Mouse (Mus musculus) midbrain, postnatal 0 days (tissue): ENCODE measurements around the gene Dnah7b. TPM values are rescaled to one million over a fixed set of nuclear protein-coding genes. Genes with fewer than 3 reads are reported as not detected.

Experiments
- ATAC-seq: fragments of 200-750 bp; cut with Nextera tagmentation; 2 replicates; pipeline ENCODE4 v1.8.0; 2017; ENCODE audit warnings: moderate number of reproducible peaks, mild to moderate bottlenecking, moderate TSS enrichment, moderate library complexity; ENCODE audit not compliant: low FRiP score
- DNase-seq: peaks from one replicate; pipeline ENCODE4 v3.0.0-alpha.2; 2015; ENCODE audit warnings: low spot score
- H3K27ac ChIP-seq: fragments of 300-500 bp; sonication (generic); 2 replicates; pipeline ENCODE4 v1.5.1; 2014; ENCODE audit warnings: low read depth, mild to moderate bottlenecking, low read length, mixed read lengths
- H3K27me3 ChIP-seq: fragments of 300-500 bp; sonication (generic); 2 replicates; pipeline ENCODE4 v1.6.1; 2014; ENCODE audit warnings: low read length, control low read depth, mixed read lengths; ENCODE audit not compliant: insufficient read depth
- H3K36me3 ChIP-seq: fragments of 300-500 bp; sonication (generic); 2 replicates; pipeline ENCODE4 v1.6.1; 2014; ENCODE audit warnings: low read length, control low read depth, mixed read lengths; ENCODE audit not compliant: insufficient read depth
- H3K4me1 ChIP-seq: fragments of 300-500 bp; sonication (generic); 2 replicates; pipeline ENCODE4 v1.6.1; 2014; ENCODE audit warnings: mild to moderate bottlenecking, control low read depth, antibody characterized with exemption, low read length, mixed read lengths; ENCODE audit not compliant: insufficient read depth
- H3K4me2 ChIP-seq: fragments of 300-500 bp; sonication (generic); 2 replicates; pipeline ENCODE4 v1.6.1; 2014; ENCODE audit warnings: low read depth, mild to moderate bottlenecking, low read length, mixed read lengths; ENCODE audit not compliant: poor library complexity, severe bottlenecking
- H3K4me3 ChIP-seq: fragments of 300-500 bp; sonication (generic); 2 replicates; pipeline ENCODE4 v1.5.1; 2014; ENCODE audit warnings: low read depth, mild to moderate bottlenecking, low read length, moderate library complexity
- H3K9ac ChIP-seq: fragments of 300-500 bp; sonication (generic); replicated peaks from 2 replicates; pipeline ENCODE4 v1.6.1; 2014; ENCODE audit warnings: mild to moderate bottlenecking, low read length, moderate library complexity, mixed read lengths; ENCODE audit not compliant: poor library complexity, severe bottlenecking
- H3K9me3 ChIP-seq: fragments of 300-500 bp; sonication (generic); 2 replicates; pipeline ENCODE4 v1.6.1; 2016; ENCODE audit warnings: low read length, control low read depth
- CTCF ChIP-seq: IDR thresholded peaks from 2 replicates; pipeline ENCODE4 v1.5.1; 2016; ENCODE audit warnings: antibody characterized with exemption, mild to moderate bottlenecking
- WGBS: fragments of 180-500 bp; shearing (Covaris S2); extraction: QIAGEN DNeasy Blood & Tissue Kit; methylation state at CpG from one replicate; pipeline ENCODE4 v1.1.7; 2014; 5-methylcytosine and 5-hydroxymethylcytosine counted together
- polyA plus RNA-seq: library from polyadenylated mRNA; unstranded; fragments of >200 nt; fragmentation: Nextera tagmentation; extraction: Ambion mirVana; gene quantifications from 2 replicates; pipeline ENCODE4 v1.2.1, GENCODE M21; 2015
- total RNA-seq: library from RNA; depleted of rRNA; stranded (reverse); fragments of >200 nt; gene quantifications from 2 replicates; pipeline ENCODE4 v1.2.3, GENCODE M21; 2014; rRNA removed

Gene Dnah7b
- total RNA-seq: 3.6 and 7.3 TPM in 2 replicates
- polyA plus RNA-seq: 1.3 and 2.8 TPM in 2 replicates

- no peaks in the 10 kb centered on the region for H3K9me3 ChIP-seq
- peak within 1 kb of the TSS; percentile 83 for H3K27ac ChIP-seq
- H3K4me2 ChIP-seq: peak within 1 kb of the TSS; percentile 66
- ATAC-seq (no peak; the same call in 1 of the 2 replicates), DNase-seq (no peak)
- no peak for TF ChIP-seq CTCF
- peak within 1 kb of the TSS; percentile 77 for H3K9ac ChIP-seq
- no peaks in the 10 kb centered on the region for H3K4me1 ChIP-seq
- peak within 1 kb of the TSS; percentile 67 for H3K4me3 ChIP-seq
- 12% methylated on average over 1 of the region's 1 CpGs for WGBS
- no peaks in the 10 kb centered on the region for H3K27me3 ChIP-seq
- no peaks in the 10 kb centered on the region for H3K36me3 ChIP-seq
Observed at GRCm38 (mm10) chr1:46066015-46066414, at the start of gene Dnah7b. Gene Dnah7b, plus strand, starts transcription at chr1:46066315.

- WGBS: 51% methylated on average over 2 of the region's 2 CpGs
- Histone ChIP-seq H3K36me3 (no peaks in the 10 kb centered on the region), H3K4me3 (no peak overlapping the region), H3K9me3 (no peaks in the 10 kb centered on the region), H3K27ac (no peak overlapping the region), H3K4me2 (no peak overlapping the region), H3K4me1 (no peaks in the 10 kb centered on the region), H3K9ac (no peak overlapping the region), H3K27me3 (no peaks in the 10 kb centered on the region)
- ATAC-seq (no peak), DNase-seq (peak; percentile 58)
- TF ChIP-seq CTCF: peak; percentile 79
Observed at GRCm38 (mm10) chr1:46018382-46018977, 47.6 kb upstream of the Dnah7b start.

- H3K36me3 ChIP-seq: no peaks in the 10 kb centered on the region
- no peaks in the 10 kb centered on the region for H3K4me1 ChIP-seq
- H3K9me3 ChIP-seq: no peaks in the 10 kb centered on the region
- H3K27me3 ChIP-seq: no peaks in the 10 kb centered on the region
- 23% methylated on average over 2 of the region's 2 CpGs for WGBS
- no peak overlapping the region for H3K27ac ChIP-seq
- ATAC-seq (peak; percentile 52; the same call in 1 of the 2 replicates), DNase-seq (peak; percentile 69)
- no peak overlapping the region for H3K9ac ChIP-seq
- H3K4me3 ChIP-seq: no peak overlapping the region
- H3K4me2 ChIP-seq: no peak overlapping the region
- TF ChIP-seq CTCF: peak; percentile 84
Observed at GRCm38 (mm10) chr1:46022262-46022661, 43.9 kb upstream of the Dnah7b start.

- no peak overlapping the region for H3K4me2 ChIP-seq
- H3K4me3 ChIP-seq: no peak overlapping the region
- no peaks in the 10 kb centered on the region for H3K4me1 ChIP-seq
- H3K36me3 ChIP-seq: no peaks in the 10 kb centered on the region
- 78% methylated on average over 1 of the region's 1 CpGs for WGBS
- DNase-seq: no peak
- H3K9me3 ChIP-seq: no peaks in the 10 kb centered on the region
- H3K27ac ChIP-seq: no peak overlapping the region
- no peak for ATAC-seq
- H3K27me3 ChIP-seq: no peaks in the 10 kb centered on the region
- no peak for TF ChIP-seq CTCF
- no peak overlapping the region for H3K9ac ChIP-seq
Observed at GRCm38 (mm10) chr1:46031993-46032555, 34.0 kb upstream of the Dnah7b start.

GRCm38 (mm10) chr1:46048188-46048587 lies 17.9 kb upstream of the Dnah7b start:
- Histone ChIP-seq H3K4me1 (no peaks in the 10 kb centered on the region), H3K27ac (no peak overlapping the region), H3K27me3 (no peaks in the 10 kb centered on the region), H3K4me2 (no peak overlapping the region), H3K9ac (no peak overlapping the region), H3K36me3 (no peaks in the 10 kb centered on the region), H3K4me3 (no peak overlapping the region), H3K9me3 (no peaks in the 10 kb centered on the region)
- ATAC-seq (no peak), DNase-seq (no peak)
- TF ChIP-seq CTCF: no peak

GRCm38 (mm10) chr1:46066484-46067251 lies 553 bp downstream of the Dnah7b start:
- WGBS: under 1% methylated on average over 27 of the region's 28 CpGs
- Histone ChIP-seq H3K4me3 (peak overlapping the region; percentile 67), H3K9ac (peak overlapping the region; percentile 77), H3K36me3 (no peaks in the 10 kb centered on the region), H3K27ac (peak overlapping the region; percentile 83), H3K9me3 (no peaks in the 10 kb centered on the region), H3K4me2 (peak overlapping the region; percentile 66), H3K4me1 (no peaks in the 10 kb centered on the region), H3K27me3 (no peaks in the 10 kb centered on the region)
- TF ChIP-seq CTCF: peak; percentile 74
- DNase-seq (peak; percentile 83), ATAC-seq (peak; percentile 93)
